Mouse (Mus musculus) neural tube, embryonic 11.5 days (tissue): ENCODE data around the gene Mrps14. TPM values are rescaled to one million over a fixed set of nuclear protein-coding genes. Genes with fewer than 3 reads are reported as not detected.

ENCODE experiments used
- ATAC-seq: fragments of 200-750 bp; cut with Nextera tagmentation; 2 replicates; pipeline ENCODE4 v1.8.0; 2017; ENCODE audit warnings: moderate number of reproducible peaks, mild to moderate bottlenecking, moderate TSS enrichment, moderate library complexity; ENCODE audit not compliant: insufficient read depth, low FRiP score, low TSS enrichment
- DNase-seq: peaks from one replicate; pipeline ENCODE4 v3.0.0-alpha.2; 2015; ENCODE audit warnings: low spot score
- H3K27ac ChIP-seq: fragments of 300-500 bp; sonication (generic); 2 replicates; pipeline ENCODE4 v1.5.1; 2014; ENCODE audit warnings: low read depth, mild to moderate bottlenecking, low read length
- H3K27me3 ChIP-seq: fragments of 300-500 bp; sonication (generic); 2 replicates; pipeline ENCODE4 v1.6.1; 2014; ENCODE audit warnings: mild to moderate bottlenecking, low read length, mixed read lengths; ENCODE audit not compliant: control insufficient read depth, insufficient read depth
- H3K36me3 ChIP-seq: fragments of 300-500 bp; sonication (generic); 2 replicates; pipeline ENCODE4 v1.6.1; 2014; ENCODE audit warnings: mild to moderate bottlenecking, low read length, moderate library complexity, mixed read lengths; ENCODE audit not compliant: control insufficient read depth, insufficient read depth
- H3K4me1 ChIP-seq: fragments of 300-500 bp; sonication (generic); 2 replicates; pipeline ENCODE4 v1.6.1; 2014; ENCODE audit warnings: low read length, mixed read lengths; ENCODE audit not compliant: control insufficient read depth, insufficient read depth
- H3K4me2 ChIP-seq: fragments of 300-500 bp; sonication (generic); 2 replicates; pipeline ENCODE4 v1.6.1; 2014; ENCODE audit warnings: low read depth, mild to moderate bottlenecking, moderate library complexity
- H3K4me3 ChIP-seq: fragments of 300-500 bp; sonication (generic); 2 replicates; pipeline ENCODE4 v1.5.1; 2014; ENCODE audit warnings: low read depth, low read length
- H3K9ac ChIP-seq: fragments of 300-500 bp; sonication (generic); 2 replicates; pipeline ENCODE4 v1.6.1; 2014; ENCODE audit warnings: mild to moderate bottlenecking, low read length
- H3K9me3 ChIP-seq: fragments of 300-500 bp; sonication (generic); 2 replicates; pipeline ENCODE4 v1.6.1; 2016; ENCODE audit warnings: low read length; ENCODE audit not compliant: control insufficient read depth
- WGBS: fragments of 180-500 bp; shearing (Covaris S2); extraction: QIAGEN DNeasy Blood & Tissue Kit; methylation state at CpG from one replicate; pipeline ENCODE4 v1.1.7; 2014; 5-methylcytosine and 5-hydroxymethylcytosine counted together
- polyA plus RNA-seq: library from polyadenylated mRNA; unstranded; fragments of >200 nt; fragmentation: Nextera tagmentation; extraction: Ambion mirVana; gene quantifications from 2 replicates; pipeline ENCODE4 v1.2.1, GENCODE M21; 2014

The Mrps14 gene
- polyA plus RNA-seq, 1 experiment from 2014 or later = 193 TPM

DNA sequence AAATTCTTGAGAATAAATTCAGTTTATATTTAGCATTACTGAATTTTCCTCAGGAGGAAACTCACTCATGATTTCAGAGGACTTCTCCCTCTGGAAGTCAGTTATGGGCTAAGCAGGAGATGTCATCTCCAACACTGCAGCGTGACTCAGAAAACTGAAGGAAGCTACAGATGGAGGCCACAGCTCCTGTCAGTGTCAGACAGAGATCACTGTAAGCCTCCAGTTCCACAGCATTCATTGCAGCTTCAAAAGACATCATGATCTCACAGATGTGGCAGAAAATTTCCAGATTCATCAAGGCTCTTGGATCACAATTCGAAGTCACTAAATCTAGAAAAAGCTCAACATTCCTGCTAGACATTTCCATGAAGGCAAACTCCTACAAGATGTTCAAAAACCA lies 43.0 kb downstream of the Mrps14 start:
- no peaks in the 10 kb centered on the region for H3K4me1 ChIP-seq
- H3K4me3 ChIP-seq = no peak overlapping the region
- WGBS = 89% methylated on average over 2 of the region's 2 CpGs
- no peak overlapping the region for H3K27ac ChIP-seq
- H3K27me3 ChIP-seq = no peaks in the 10 kb centered on the region
- no peaks in the 10 kb centered on the region for H3K36me3 ChIP-seq
- no peak overlapping the region for H3K4me2 ChIP-seq
- DNase-seq (no peak), ATAC-seq (no peak)
- H3K9ac ChIP-seq = no peak overlapping the region
- no peaks in the 10 kb centered on the region for H3K9me3 ChIP-seq

DNA sequence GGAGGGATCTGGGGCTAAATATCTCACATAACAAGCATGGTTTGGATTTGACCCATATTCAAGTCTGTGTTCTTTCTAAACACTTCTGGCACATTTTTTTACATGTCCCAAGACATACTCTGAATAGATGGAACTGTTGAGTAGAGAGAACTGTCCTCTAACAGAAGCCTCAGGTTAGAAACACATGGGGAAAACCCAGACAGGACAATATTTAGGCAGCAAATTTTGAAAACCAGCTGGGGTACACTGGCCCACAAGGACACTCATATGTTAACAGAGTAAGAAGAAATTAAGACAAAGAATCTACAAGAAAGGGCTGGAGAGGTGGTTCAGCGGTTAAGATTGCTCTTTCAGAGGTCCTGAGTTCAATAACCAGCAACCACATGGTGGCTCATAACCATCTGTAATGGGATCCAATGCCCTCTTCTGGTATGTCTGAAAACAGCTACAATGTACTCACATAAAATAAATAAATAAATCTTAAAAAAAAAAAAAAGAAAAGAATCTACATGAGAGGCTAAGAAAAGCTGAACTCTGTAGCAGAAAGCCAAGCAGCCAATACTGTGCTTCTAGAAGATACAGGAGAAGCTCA lies 43.9 kb downstream of the Mrps14 start:
- no peaks in the 10 kb centered on the region for H3K9me3 ChIP-seq
- H3K9ac ChIP-seq = no peak overlapping the region
- H3K4me3 ChIP-seq = no peak overlapping the region
- no peaks in the 10 kb centered on the region for H3K36me3 ChIP-seq
- DNase-seq = no peak
- WGBS = 97% methylated on average over 1 of the region's 1 CpGs
- H3K4me2 ChIP-seq = no peak overlapping the region
- H3K4me1 ChIP-seq = no peaks in the 10 kb centered on the region
- no peaks in the 10 kb centered on the region for H3K27me3 ChIP-seq
- no peak for ATAC-seq
- H3K27ac ChIP-seq = no peak overlapping the region

DNA sequence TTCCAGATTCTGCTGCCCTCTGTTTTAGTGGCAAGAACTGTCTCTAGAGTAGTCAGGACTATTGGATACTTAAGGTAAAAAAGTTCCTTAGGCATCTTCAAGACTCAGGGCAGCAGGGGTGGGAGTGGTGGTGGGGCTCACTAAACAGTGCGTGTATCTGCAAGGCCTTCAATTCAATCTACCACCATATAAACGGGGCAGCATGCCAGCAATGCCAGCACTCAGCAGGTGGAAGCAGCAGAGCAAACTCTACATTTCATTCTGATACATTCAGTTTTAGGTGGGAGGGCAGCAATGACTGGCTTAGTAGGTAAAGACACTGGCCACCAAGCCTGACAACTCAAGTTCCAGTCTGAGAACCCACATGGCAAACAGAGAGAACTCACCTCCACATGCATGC lies 45.1 kb downstream of the Mrps14 start:
- Histone ChIP-seq H3K9me3 (no peaks in the 10 kb centered on the region), H3K27ac (no peak overlapping the region), H3K4me3 (no peak overlapping the region), H3K27me3 (no peaks in the 10 kb centered on the region), H3K4me2 (no peak overlapping the region), H3K4me1 (no peaks in the 10 kb centered on the region), H3K36me3 (no peaks in the 10 kb centered on the region), H3K9ac (no peak overlapping the region)
- ATAC-seq (no peak), DNase-seq (no peak)
- 89% methylated on average over 2 of the region's 2 CpGs for WGBS

DNA sequence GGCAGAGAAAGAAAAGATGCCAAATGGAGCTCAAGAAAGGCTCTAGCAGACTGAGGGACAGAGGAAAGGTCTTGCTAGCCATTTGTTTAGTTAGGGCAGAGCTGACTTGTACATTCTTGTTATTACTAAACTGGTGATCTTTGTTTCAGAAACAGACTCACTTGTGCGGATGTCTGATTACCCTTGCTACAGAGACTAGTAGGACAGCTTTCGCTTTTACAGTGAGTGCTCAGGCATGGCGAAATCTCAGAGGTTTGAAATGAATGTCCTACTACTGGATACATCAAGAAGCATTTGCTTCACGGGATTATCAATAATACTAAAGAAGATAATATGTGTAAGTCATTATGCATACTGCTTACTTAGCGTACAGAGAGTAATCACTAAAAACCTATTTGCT lies 49.7 kb downstream of the Mrps14 start:
- H3K4me2 ChIP-seq = no peak overlapping the region
- ATAC-seq = no peak
- 94% methylated on average over 5 of the region's 5 CpGs for WGBS
- no peak for DNase-seq
- no peaks in the 10 kb centered on the region for H3K4me1 ChIP-seq
- no peak overlapping the region for H3K9ac ChIP-seq
- H3K36me3 ChIP-seq = no peaks in the 10 kb centered on the region
- H3K27ac ChIP-seq = no peak overlapping the region
- no peaks in the 10 kb centered on the region for H3K27me3 ChIP-seq
- no peak overlapping the region for H3K4me3 ChIP-seq
- no peaks in the 10 kb centered on the region for H3K9me3 ChIP-seq

DNA sequence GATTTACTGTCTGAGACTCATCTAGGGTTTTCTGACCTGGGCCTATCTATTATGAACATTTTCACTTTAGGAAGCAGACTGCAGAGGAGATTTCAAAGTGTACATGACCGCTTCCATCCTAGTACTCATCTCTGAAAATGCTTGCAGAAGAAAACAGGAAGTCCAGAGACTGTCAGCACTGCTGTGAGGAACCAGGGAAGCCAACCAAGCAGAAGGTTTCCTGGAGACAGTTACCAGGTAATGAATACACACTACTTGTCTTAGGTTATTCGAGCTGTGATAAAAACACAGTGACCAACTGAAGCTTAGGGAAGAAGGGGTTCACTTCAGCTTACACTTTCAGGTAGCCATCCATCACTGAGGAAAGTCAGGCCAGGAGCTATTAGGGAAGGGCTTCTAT lies 50.9 kb downstream of the Mrps14 start:
- no peak for ATAC-seq
- no peak overlapping the region for H3K9ac ChIP-seq
- no peaks in the 10 kb centered on the region for H3K27me3 ChIP-seq
- 85% methylated on average over 2 of the region's 2 CpGs for WGBS
- H3K4me1 ChIP-seq = no peaks in the 10 kb centered on the region
- no peak overlapping the region for H3K27ac ChIP-seq
- H3K36me3 ChIP-seq = no peaks in the 10 kb centered on the region
- no peak for DNase-seq
- H3K4me3 ChIP-seq = no peak overlapping the region
- H3K9me3 ChIP-seq = no peaks in the 10 kb centered on the region
- H3K4me2 ChIP-seq = no peak overlapping the region

DNA sequence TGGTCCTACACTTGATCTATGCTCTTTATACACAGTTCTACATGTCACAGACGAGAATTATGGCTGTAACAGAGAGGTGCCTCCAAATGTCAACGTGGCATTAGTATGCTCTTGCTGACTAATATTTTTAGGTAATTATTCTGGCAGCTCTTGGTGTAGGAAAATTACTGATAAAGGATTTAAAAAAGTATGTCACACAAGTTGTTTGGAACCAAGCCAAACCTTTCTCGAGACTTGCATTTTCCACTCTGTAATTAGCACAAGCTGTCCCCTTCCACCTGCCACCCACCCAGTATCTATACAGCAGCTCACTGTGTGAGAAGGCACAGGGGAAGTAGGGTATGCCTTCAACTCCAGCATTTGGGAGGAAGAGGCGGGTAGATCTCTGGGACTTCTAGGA lies 51.8 kb downstream of the Mrps14 start:
- H3K36me3 ChIP-seq = no peaks in the 10 kb centered on the region
- H3K4me3 ChIP-seq = no peak overlapping the region
- WGBS = 81% methylated on average over 4 of the region's 4 CpGs
- ATAC-seq = no peak
- no peak overlapping the region for H3K9ac ChIP-seq
- H3K4me1 ChIP-seq = no peaks in the 10 kb centered on the region
- no peaks in the 10 kb centered on the region for H3K27me3 ChIP-seq
- H3K9me3 ChIP-seq = no peaks in the 10 kb centered on the region
- H3K27ac ChIP-seq = no peak overlapping the region
- no peak overlapping the region for H3K4me2 ChIP-seq
- DNase-seq = no peak

DNA sequence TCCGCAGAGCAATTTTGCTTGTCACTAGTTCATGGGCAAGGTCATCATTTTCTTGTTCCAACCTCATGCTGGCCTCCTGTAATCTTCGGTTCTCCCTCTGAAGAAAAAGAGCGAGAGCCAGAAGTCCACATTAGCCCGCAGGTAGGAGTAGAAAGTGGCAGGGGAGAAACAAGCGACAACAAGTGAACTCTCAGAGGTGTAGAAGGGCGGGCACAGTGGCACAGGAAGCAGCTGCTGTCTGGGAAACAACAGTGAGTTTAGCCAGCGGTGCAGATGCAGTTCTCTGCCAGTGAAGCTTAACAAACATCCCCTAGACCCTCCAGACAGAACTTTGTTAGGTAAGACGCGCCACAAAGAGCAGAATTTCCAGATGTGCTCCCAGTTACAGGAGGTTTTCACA lies 52.5 kb downstream of the Mrps14 start:
- no peaks in the 10 kb centered on the region for H3K9me3 ChIP-seq
- no peak overlapping the region for H3K9ac ChIP-seq
- no peaks in the 10 kb centered on the region for H3K36me3 ChIP-seq
- DNase-seq (no peak), ATAC-seq (no peak)
- H3K4me1 ChIP-seq = no peaks in the 10 kb centered on the region
- no peaks in the 10 kb centered on the region for H3K27me3 ChIP-seq
- no peak overlapping the region for H3K4me2 ChIP-seq
- no peak overlapping the region for H3K27ac ChIP-seq
- no peak overlapping the region for H3K4me3 ChIP-seq
- WGBS = 74% methylated on average over 9 of the region's 9 CpGs

DNA sequence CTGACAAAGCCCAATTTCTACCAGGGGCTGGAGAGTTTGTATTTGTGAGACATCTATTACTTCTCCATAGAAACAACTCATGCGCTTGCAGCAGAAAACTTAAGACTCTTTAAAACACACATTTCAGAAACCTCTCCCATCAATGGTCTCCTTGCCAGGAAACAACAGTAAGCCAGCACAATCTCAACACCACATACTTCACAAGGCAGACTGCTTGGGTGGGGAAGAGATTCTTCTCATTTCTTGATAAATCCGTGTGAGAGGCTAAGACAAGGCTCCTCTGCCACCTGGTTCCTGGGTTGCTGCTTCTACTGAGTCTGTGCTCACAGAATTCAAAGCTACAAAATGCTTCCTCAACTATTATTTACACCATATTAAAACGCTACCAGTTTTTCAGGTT lies 54.8 kb downstream of the Mrps14 start:
- WGBS = 83% methylated on average over 3 of the region's 3 CpGs
- no peak overlapping the region for H3K4me3 ChIP-seq
- no peaks in the 10 kb centered on the region for H3K4me1 ChIP-seq
- no peak overlapping the region for H3K9ac ChIP-seq
- no peaks in the 10 kb centered on the region for H3K27me3 ChIP-seq
- no peak overlapping the region for H3K4me2 ChIP-seq
- no peaks in the 10 kb centered on the region for H3K36me3 ChIP-seq
- DNase-seq (no peak), ATAC-seq (no peak)
- no peak overlapping the region for H3K27ac ChIP-seq
- H3K9me3 ChIP-seq = no peaks in the 10 kb centered on the region

DNA sequence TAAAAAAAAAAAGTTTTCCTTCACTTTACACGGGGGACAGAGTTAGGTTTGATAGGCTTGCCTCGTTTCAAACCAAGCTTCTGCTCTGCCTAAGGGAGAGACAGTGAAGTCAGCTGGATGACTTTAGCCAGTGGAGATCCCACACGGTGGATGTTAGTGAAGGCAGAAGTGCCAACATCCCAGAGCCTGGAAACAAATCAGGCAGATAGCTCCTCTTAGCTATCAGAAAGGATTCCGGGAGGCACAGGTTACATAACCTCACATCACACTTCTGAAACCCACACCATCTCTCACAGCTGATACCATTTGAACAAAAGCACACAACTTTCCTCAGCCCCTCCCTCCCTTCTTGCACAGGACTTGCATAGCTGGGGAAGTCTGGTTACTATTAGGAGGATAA lies 55.8 kb downstream of the Mrps14 start:
- ATAC-seq = no peak
- H3K4me2 ChIP-seq = no peak overlapping the region
- H3K27ac ChIP-seq = no peak overlapping the region
- H3K27me3 ChIP-seq = no peaks in the 10 kb centered on the region
- H3K36me3 ChIP-seq = no peaks in the 10 kb centered on the region
- no peak for DNase-seq
- H3K9me3 ChIP-seq = no peaks in the 10 kb centered on the region
- H3K4me3 ChIP-seq = no peak overlapping the region
- WGBS = 74% methylated on average over 4 of the region's 4 CpGs
- H3K4me1 ChIP-seq = no peaks in the 10 kb centered on the region
- H3K9ac ChIP-seq = no peak overlapping the region
